Mouse (Mus musculus): ENCODE data around the gene Ttc1. TPM values are rescaled to one million over a fixed set of nuclear protein-coding genes. Genes with fewer than 3 reads are reported as not detected.

Gene Ttc1
- polyA plus RNA-seq, 1 experiment from 2014 or later = 79.9 TPM

DNA sequence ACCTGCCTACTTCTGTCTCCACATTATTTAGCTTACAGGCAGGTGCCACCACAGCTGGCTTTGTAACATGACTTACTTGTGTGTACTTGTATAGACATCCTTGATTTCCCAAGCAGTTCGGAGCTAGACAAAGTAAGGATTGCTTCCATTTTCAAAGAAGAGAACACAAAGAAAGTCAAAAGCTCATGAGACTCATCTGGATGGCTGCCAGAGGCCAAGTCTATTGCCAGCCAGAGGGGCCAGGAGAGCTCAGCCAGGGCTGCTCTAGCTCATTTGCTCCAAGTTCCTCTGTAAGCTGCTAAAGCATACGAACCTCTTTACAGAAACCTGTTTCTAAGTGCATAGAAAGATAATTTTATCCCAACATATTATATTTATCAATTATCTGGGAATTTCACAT is 10.6 kb upstream of the Ttc1 start:
- no peaks in the 10 kb centered on the region for H3K4me1 ChIP-seq
- H3K27ac ChIP-seq = no peak overlapping the region
- DNase-seq (ENCODE audit: low spot score) = no peak
- no peak overlapping the region for H3K4me3 ChIP-seq
- H3K9me3 ChIP-seq (replicated peaks) = no peaks in the 10 kb centered on the region
- no peaks in the 10 kb centered on the region for H3K27me3 ChIP-seq (ENCODE audit: low read depth, poor library complexity, severe bottlenecking)
- 79% methylated on average over 2 of the region's 2 CpGs for WGBS
- H3K36me3 ChIP-seq = no peaks in the 10 kb centered on the region

- Histone ChIP-seq H3K4me3 (no peak overlapping the region), H3K9me3 (replicated peaks) (no peaks in the 10 kb centered on the region), H3K4me1 (no peaks in the 10 kb centered on the region), H3K27ac (no peak overlapping the region), H3K36me3 (no peaks in the 10 kb centered on the region), H3K27me3 (ENCODE audit: low read depth, poor library complexity, severe bottlenecking) (no peaks in the 10 kb centered on the region)
- 73% methylated on average over 5 of the region's 5 CpGs for WGBS
- no peak for DNase-seq (ENCODE audit: low spot score)
These were observed 7.6 kb upstream of the Ttc1 start for GRCm38 (mm10) chr11:43755411-43755810.

- Histone ChIP-seq H3K4me3 (no peak overlapping the region), H3K4me1 (no peaks in the 10 kb centered on the region), H3K36me3 (no peaks in the 10 kb centered on the region), H3K9me3 (replicated peaks) (no peaks in the 10 kb centered on the region), H3K27me3 (ENCODE audit: low read depth, poor library complexity, severe bottlenecking) (no peaks in the 10 kb centered on the region), H3K27ac (no peak overlapping the region)
- no peak for DNase-seq (ENCODE audit: low spot score)
- WGBS = 79% methylated on average over 1 of the region's 1 CpGs
These were observed 6.8 kb upstream of the Ttc1 start for GRCm38 (mm10) chr11:43754568-43754967.

- WGBS = 75% methylated on average over 2 of the region's 2 CpGs
- no peak overlapping the region for H3K4me3 ChIP-seq
- no peak overlapping the region for H3K27ac ChIP-seq
- no peaks in the 10 kb centered on the region for H3K9me3 ChIP-seq (replicated peaks)
- no peak for DNase-seq (ENCODE audit: low spot score)
- no peaks in the 10 kb centered on the region for H3K27me3 ChIP-seq (ENCODE audit: low read depth, poor library complexity, severe bottlenecking)
- H3K4me1 ChIP-seq = peaks cover 8% of the 10 kb centered on the region
- no peaks in the 10 kb centered on the region for H3K36me3 ChIP-seq
These were observed 3.7 kb upstream of the Ttc1 start for GRCm38 (mm10) chr11:43751542-43751941.

GRCm38 (mm10) chr11:43728737-43729301 is 19.0 kb downstream of the Ttc1 start:
- Histone ChIP-seq H3K27ac (no peak overlapping the region), H3K9me3 (replicated peaks) (no peaks in the 10 kb centered on the region), H3K4me3 (no peak overlapping the region), H3K4me1 (no peaks in the 10 kb centered on the region), H3K27me3 (ENCODE audit: low read depth, poor library complexity, severe bottlenecking) (no peaks in the 10 kb centered on the region), H3K36me3 (peaks cover 48% of the 10 kb centered on the region)
- DNase-seq (ENCODE audit: low spot score) = no peak
- 89% methylated on average over 7 of the region's 7 CpGs for WGBS

DNA sequence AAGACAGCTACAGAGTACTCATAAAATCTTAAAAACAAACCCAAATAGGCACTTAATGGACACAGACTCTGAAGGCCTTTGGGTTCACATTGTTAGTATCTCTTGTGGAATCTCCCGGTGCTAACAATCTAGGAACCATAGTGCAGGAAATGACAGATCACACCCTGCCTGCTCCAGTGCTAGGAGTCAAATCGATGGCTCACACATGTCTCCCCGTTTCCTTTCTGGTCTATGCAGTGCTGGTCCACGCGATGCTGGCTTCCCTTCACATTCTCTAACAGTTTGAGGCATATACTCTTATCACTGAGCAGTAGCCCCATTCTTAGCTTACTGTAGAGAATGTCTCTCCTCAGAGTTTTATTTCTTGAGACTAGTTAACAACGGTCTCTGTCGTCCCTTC is 20.0 kb downstream of the Ttc1 start:
- DNase-seq (ENCODE audit: low spot score) = no peak
- H3K4me1 ChIP-seq = no peaks in the 10 kb centered on the region
- no peak overlapping the region for H3K4me3 ChIP-seq
- H3K27me3 ChIP-seq (ENCODE audit: low read depth, poor library complexity, severe bottlenecking) = no peaks in the 10 kb centered on the region
- WGBS = 87% methylated on average over 7 of the region's 7 CpGs
- H3K36me3 ChIP-seq = peaks cover 46% of the 10 kb centered on the region
- no peaks in the 10 kb centered on the region for H3K9me3 ChIP-seq (replicated peaks)
- H3K27ac ChIP-seq = no peak overlapping the region

DNA sequence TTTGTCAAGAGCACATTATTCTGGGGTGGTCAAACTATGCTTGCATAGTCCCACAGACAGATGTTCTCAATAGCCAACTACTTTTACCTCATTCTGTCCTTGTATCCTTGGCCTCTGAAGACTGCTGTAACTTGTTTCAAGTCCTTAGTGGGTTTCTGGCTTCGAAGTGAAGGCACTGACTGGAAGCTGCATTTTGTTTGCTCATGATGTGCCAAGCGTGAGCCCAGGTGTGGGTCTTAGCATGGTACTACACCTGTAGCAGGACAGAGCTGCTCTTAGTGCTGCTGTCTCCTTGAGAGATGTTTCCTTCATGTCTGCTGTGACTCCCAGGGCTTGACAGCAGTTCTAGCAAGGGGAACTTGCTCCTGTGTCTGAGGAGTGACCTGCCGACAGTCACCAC is 24.4 kb downstream of the Ttc1 start:
- H3K36me3 ChIP-seq = peaks cover 47% of the 10 kb centered on the region
- DNase-seq (ENCODE audit: low spot score) = no peak
- no peaks in the 10 kb centered on the region for H3K27me3 ChIP-seq (ENCODE audit: low read depth, poor library complexity, severe bottlenecking)
- H3K4me3 ChIP-seq = no peak overlapping the region
- no peak overlapping the region for H3K27ac ChIP-seq
- WGBS = 87% methylated on average over 3 of the region's 3 CpGs
- no peaks in the 10 kb centered on the region for H3K9me3 ChIP-seq (replicated peaks)
- no peaks in the 10 kb centered on the region for H3K4me1 ChIP-seq

DNA sequence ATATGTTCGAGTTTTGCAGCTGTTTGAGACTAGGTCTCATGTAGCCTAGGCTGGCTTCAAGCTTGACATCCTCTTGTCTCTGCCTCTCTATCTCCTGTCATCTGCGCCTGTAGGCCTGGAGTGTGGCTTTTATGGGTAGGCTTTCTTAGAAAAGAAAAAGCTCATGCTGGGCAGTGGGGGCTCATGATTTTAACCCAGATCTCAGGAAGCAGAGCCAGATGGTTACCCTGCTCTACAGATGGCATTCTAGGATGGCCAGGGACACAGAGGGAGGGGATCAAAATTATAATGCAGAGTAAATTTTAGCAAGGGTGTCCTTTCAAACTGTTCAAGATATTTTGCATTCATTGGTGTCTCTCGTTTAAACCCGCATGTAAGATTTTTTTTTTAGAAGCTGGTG is 35.6 kb downstream of the Ttc1 start:
- no peak overlapping the region for H3K4me3 ChIP-seq
- no peak overlapping the region for H3K27ac ChIP-seq
- WGBS = 93% methylated on average over 4 of the region's 4 CpGs
- no peaks in the 10 kb centered on the region for H3K9me3 ChIP-seq (replicated peaks)
- no peaks in the 10 kb centered on the region for H3K4me1 ChIP-seq
- no peak for DNase-seq (ENCODE audit: low spot score)
- H3K27me3 ChIP-seq (ENCODE audit: low read depth, poor library complexity, severe bottlenecking) = no peaks in the 10 kb centered on the region
- peaks cover 68% of the 10 kb centered on the region for H3K36me3 ChIP-seq

- H3K27ac ChIP-seq = no peak overlapping the region
- H3K9me3 ChIP-seq (replicated peaks) = no peaks in the 10 kb centered on the region
- H3K36me3 ChIP-seq = peaks cover 67% of the 10 kb centered on the region
- no peak overlapping the region for H3K4me3 ChIP-seq
- 93% methylated on average over 2 of the region's 2 CpGs for WGBS
- H3K4me1 ChIP-seq = no peaks in the 10 kb centered on the region
- no peaks in the 10 kb centered on the region for H3K27me3 ChIP-seq (ENCODE audit: low read depth, poor library complexity, severe bottlenecking)
- no peak for DNase-seq (ENCODE audit: low spot score)
These were observed 39.4 kb downstream of the Ttc1 start for GRCm38 (mm10) chr11:43708409-43708808.

DNA sequence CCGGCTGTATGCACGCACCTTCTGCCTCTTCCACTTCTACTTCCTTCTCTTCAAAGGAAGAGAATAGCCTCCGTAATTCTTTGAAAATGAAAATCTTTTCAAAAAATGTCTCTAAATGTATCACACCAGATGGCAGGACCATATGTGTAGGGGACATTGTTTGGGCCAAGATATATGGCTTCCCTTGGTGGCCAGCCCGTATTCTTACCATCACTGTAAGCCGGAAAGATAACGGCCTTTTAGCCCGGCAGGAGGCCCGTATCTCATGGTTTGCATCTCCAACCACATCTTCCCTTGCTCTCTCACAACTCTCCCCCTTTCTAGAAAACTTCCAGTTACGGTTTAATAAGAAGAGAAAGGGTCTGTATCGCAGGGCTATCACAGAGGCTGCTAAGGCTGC is 42.1 kb downstream of the Ttc1 start:
- Histone ChIP-seq H3K9me3 (replicated peaks) (no peaks in the 10 kb centered on the region), H3K27me3 (ENCODE audit: low read depth, poor library complexity, severe bottlenecking) (no peaks in the 10 kb centered on the region), H3K4me3 (no peak overlapping the region), H3K27ac (no peak overlapping the region), H3K4me1 (no peaks in the 10 kb centered on the region), H3K36me3 (peaks cover 74% of the 10 kb centered on the region)
- 90% methylated on average over 10 of the region's 10 CpGs for WGBS
- no peak for DNase-seq (ENCODE audit: low spot score)

DNA sequence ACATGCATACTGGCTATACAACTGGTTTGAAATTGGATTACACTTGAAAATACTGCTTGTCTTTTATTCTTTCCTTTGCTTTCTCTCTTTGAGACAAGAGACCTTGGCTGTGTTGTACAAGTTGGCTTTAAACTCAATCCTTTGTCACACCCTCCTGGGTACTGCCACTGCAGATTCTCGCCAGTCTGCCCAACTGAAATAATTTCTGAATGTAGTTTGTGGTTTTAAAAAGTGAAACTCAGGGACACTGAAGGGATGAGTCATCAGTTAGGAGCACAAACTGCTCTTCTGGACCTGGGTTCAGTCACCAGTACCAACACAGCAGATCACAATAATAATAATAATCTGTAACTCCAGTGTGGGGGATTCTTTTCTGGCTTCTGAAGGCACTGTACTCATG is 44.3 kb downstream of the Ttc1 start:
- no peaks in the 10 kb centered on the region for H3K27me3 ChIP-seq (ENCODE audit: low read depth, poor library complexity, severe bottlenecking)
- no peak for DNase-seq (ENCODE audit: low spot score)
- WGBS = 85% methylated on average over 1 of the region's 1 CpGs
- no peak overlapping the region for H3K27ac ChIP-seq
- H3K4me1 ChIP-seq = no peaks in the 10 kb centered on the region
- no peak overlapping the region for H3K4me3 ChIP-seq
- H3K9me3 ChIP-seq (replicated peaks) = no peaks in the 10 kb centered on the region
- peaks cover 77% of the 10 kb centered on the region for H3K36me3 ChIP-seq

GRCm38 (mm10) chr11:43700291-43700690 is 47.5 kb downstream of the Ttc1 start:
- 96% methylated on average over 3 of the region's 3 CpGs for WGBS
- DNase-seq (ENCODE audit: low spot score) = no peak
- H3K27me3 ChIP-seq (ENCODE audit: low read depth, poor library complexity, severe bottlenecking) = no peaks in the 10 kb centered on the region
- H3K36me3 ChIP-seq = peaks cover 76% of the 10 kb centered on the region
- no peaks in the 10 kb centered on the region for H3K9me3 ChIP-seq (replicated peaks)
- 0 out of 2 replicates have a peak, but pooled peaks cover 5% of the 10 kb centered on the region for H3K4me1 ChIP-seq
- no peak overlapping the region for H3K27ac ChIP-seq
- H3K4me3 ChIP-seq = no peak overlapping the region

DNA sequence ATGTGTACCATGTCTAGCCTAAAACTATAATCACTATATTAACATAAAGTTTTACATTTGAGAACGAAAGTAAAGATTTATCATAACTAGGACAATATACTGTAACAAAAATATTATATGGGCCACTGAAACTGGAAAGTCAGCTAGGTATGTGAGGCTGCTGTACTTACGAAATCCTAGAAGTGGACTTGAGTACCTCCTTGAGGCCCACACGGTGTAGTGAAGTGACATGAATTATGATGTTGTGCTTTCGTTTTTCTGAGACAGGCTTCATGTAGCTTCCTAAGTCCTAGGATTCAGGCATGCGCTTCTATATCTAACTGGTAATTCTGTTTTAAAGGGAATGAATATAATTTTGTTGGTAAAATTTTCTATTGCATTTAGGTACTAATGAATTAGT is 49.2 kb downstream of the Ttc1 start:
- H3K9me3 ChIP-seq (replicated peaks) = no peaks in the 10 kb centered on the region
- 0 out of 2 replicates have a peak, but pooled peaks cover 5% of the 10 kb centered on the region for H3K4me1 ChIP-seq
- H3K4me3 ChIP-seq = no peak overlapping the region
- H3K36me3 ChIP-seq = peaks cover 75% of the 10 kb centered on the region
- H3K27ac ChIP-seq = no peak overlapping the region
- H3K27me3 ChIP-seq (ENCODE audit: low read depth, poor library complexity, severe bottlenecking) = no peaks in the 10 kb centered on the region
- 88% methylated on average over 5 of the region's 5 CpGs for WGBS
- no peak for DNase-seq (ENCODE audit: low spot score)

DNA sequence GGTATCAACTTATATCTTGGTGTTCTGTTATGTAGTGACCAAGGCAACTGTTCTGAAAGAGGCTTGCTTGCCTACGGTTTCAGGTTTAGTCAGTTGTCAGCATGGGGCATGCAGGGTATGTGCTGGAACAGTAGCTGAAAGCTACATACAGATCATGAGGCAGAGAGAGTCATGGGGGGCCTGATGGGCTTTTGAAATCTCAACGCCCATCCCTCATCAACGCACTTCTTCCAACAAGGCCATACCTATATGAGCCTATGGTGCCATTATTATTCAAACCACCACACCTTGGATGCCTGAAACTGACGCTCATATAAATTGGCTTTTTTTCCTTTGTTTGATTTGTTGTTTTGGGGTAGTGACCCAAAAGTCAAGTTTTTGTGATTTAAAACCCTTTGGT is 51.2 kb downstream of the Ttc1 start:
- H3K27ac ChIP-seq = no peak overlapping the region
- no peaks in the 10 kb centered on the region for H3K9me3 ChIP-seq (replicated peaks)
- H3K27me3 ChIP-seq (ENCODE audit: low read depth, poor library complexity, severe bottlenecking) = no peaks in the 10 kb centered on the region
- H3K36me3 ChIP-seq = peaks cover 84% of the 10 kb centered on the region
- 93% methylated on average over 4 of the region's 4 CpGs for WGBS
- no peak overlapping the region for H3K4me3 ChIP-seq
- no peak for DNase-seq (ENCODE audit: low spot score)
- H3K4me1 ChIP-seq = 0 out of 2 replicates have a peak, but pooled peaks cover 5% of the 10 kb centered on the region
